Mouse (Mus musculus): Measurements from ENCODE around the gene Adgrl4.

DNA sequence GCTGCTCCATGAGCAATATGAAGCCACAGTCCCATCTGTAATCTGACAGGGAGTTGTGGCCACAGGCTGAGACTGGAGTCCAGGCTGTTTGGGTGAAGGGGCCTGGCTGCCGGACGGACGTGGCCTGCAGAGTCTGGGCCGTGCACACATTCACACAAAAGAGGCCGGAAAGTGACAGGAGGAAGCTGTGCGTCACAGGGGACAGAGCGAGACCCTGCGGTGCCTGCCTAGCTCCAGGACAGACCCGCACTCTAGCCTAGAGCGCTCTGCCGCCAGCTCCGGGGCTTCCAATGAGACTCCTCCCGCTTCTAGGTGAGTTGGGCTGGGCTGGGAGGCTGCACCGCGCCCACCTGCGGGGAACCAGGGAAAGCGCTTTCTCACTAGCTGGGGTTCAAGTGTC is at the start of gene Adgrl4:
- TF ChIP-seq CTCF (IDR thresholded peaks at IDR 0.05; ENCODE audit: control insufficient read depth, insufficient read depth, insufficient read length) = no peak
- TF ChIP-seq USF1 (IDR thresholded peaks at IDR 0.05; ENCODE audit: low read depth) = no peak
- TF ChIP-seq MAX (IDR thresholded peaks at IDR 0.05) = no peak
- no peak for TF ChIP-seq MYOG (IDR thresholded peaks at IDR 0.05; ENCODE audit: control insufficient read depth, extremely low read depth, insufficient read length)
